Mouse (Mus musculus) C2C12 (cell line): ENCODE results near the gene Arhgap19.

ENCODE experiments used
- CTCF ChIP-seq: IDR thresholded peaks from one replicate; pipeline ENCODE4 v1.5.1; 2011; ENCODE audit not compliant: control insufficient read depth, insufficient read depth, insufficient read length
- MYOD1 ChIP-seq: IDR thresholded peaks from one replicate; pipeline ENCODE4 v1.6.1; 2011; ENCODE audit warnings: low read depth; ENCODE audit not compliant: control insufficient read depth, insufficient read length
- MYOG ChIP-seq: IDR thresholded peaks from one replicate; pipeline ENCODE4 v1.6.1; 2011; ENCODE audit not compliant: control insufficient read depth, insufficient read length; ENCODE audit errors: extremely low read depth
- USF1 ChIP-seq: IDR thresholded peaks from one replicate; pipeline ENCODE4 v1.6.1; 2011; ENCODE audit warnings: low read depth, mild to moderate bottlenecking, control low read depth, moderate library complexity

GRCm38 (mm10) chr19:41837194-41837916 lies 35.5 kb upstream of the Arhgap19 start:
- TF ChIP-seq MYOD1, result no peak
- TF ChIP-seq CTCF, result no peak
- no peak for TF ChIP-seq MYOG
- no peak for TF ChIP-seq USF1
